Mouse (Mus musculus): Measurements from ENCODE around the gene Tlcd1. TPM values are rescaled to one million over a fixed set of nuclear protein-coding genes. Genes with fewer than 3 reads are reported as not detected.
"Not testable (repeated sequence)": the region's sequence is repeated elsewhere in the genome, so short reads cannot be mapped to it uniquely, and the experiment has no call there.

Tlcd1 gene
- polyA plus RNA-seq, 1 experiment from 2014 or later = 23.1 TPM

GRCm38 (mm10) chr11:78183884-78184514, 7.5 kb downstream of the Tlcd1 start:
- peaks cover 32% of the 10 kb centered on the region for H3K4me1 ChIP-seq (ENCODE audit: control insufficient read depth, insufficient read depth, low read length)
- peaks cover 34% of the 10 kb centered on the region for H3K36me3 ChIP-seq (ENCODE audit: control insufficient read depth, insufficient read depth, low read length)
- no peak for ATAC-seq (ENCODE audit: low FRiP score, low TSS enrichment)
- WGBS = 55% methylated on average over 10 of the region's 10 CpGs
- no peak overlapping the region for H3K9ac ChIP-seq (ENCODE audit: low read depth, low read length)
- peak overlapping the region; percentile 98; the same call in 1 of the 2 replicates for H3K4me3 ChIP-seq (ENCODE audit: low read length)
- H3K27ac ChIP-seq (ENCODE audit: low read depth, low read length) = peak overlapping the region; percentile 37; the same call in 1 of the 2 replicates
- no peaks in the 10 kb centered on the region for H3K9me3 ChIP-seq (ENCODE audit: control insufficient read depth, low read length)
- no peaks in the 10 kb centered on the region for H3K27me3 ChIP-seq (ENCODE audit: control insufficient read depth, insufficient read depth, low read length)
- H3K4me2 ChIP-seq (replicated peaks; ENCODE audit: low read depth, low read length) = peak overlapping the region; percentile 40

GRCm38 (mm10) chr11:78184702-78185101, 8.2 kb downstream of the Tlcd1 start:
- 95% methylated on average over 6 of the region's 6 CpGs for WGBS
- H3K4me3 ChIP-seq (ENCODE audit: low read length); H3K9me3 ChIP-seq (ENCODE audit: control insufficient read depth, low read length); H3K27me3 ChIP-seq (ENCODE audit: control insufficient read depth, insufficient read depth, low read length); H3K9ac ChIP-seq (ENCODE audit: low read depth, low read length); ATAC-seq (ENCODE audit: low FRiP score, low TSS enrichment); H3K4me2 ChIP-seq (replicated peaks; ENCODE audit: low read depth, low read length); H3K27ac ChIP-seq (ENCODE audit: low read depth, low read length): not testable (repeated sequence)
- Histone ChIP-seq H3K4me1 (ENCODE audit: control insufficient read depth, insufficient read depth, low read length) (peaks cover 30% of the 10 kb centered on the region), H3K36me3 (ENCODE audit: control insufficient read depth, insufficient read depth, low read length) (peaks cover 29% of the 10 kb centered on the region)

DNA sequence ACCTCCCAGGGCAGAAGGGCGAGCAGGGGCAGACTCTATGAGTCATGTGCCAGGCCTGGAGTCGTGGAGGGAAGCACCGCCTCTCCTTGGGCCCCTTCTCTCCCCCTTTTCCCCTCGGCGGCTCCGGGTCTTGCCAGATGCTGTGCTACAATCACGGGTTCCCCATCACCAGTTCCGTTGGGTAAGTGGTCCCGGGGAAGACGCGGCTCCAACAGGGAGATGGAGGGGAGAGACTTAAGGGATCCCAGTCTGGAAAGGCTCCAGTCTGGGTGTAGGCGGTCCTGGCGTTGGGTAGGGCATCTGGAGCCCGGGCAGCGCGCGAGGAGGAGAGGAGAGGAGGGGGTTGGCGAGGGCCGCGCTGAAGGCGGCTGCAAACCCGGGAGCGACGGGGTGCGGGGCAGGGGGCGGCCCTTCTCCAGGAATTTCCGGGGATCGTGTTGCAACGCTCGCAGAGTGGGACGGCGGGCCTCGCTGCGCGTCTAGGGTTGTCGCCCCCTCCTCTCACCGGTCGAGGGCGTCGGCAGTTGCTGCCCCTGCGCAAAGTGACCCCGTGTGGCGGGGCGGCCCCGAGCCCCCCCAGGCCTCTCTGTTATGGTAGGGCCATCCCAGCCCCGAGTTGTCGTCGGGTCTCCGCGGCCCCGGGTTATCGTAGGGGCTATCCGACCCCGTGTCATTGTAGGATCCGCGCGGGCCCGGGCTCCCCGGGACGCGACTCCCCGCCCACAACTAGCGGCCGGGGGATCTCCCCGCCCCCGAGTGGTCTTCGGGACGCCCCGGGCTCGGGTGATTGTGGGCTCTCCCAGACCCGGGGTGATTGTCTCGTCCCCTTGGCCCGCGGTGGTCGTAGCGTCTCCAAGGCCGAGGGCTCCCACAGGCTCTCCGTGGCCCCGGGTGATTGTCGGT, 12.1 kb downstream of the Tlcd1 start, which contains the start of gene Rab34:
Gene Rab34, plus strand, starts transcription at position 100 of the 903 bp plus-strand sequence.
- peak within 1 kb of the TSS; percentile 100 for H3K27ac ChIP-seq (ENCODE audit: low read depth, low read length)
- under 1% methylated on average over 66 of the region's 80 CpGs for WGBS
- peak; percentile 88 for ATAC-seq (ENCODE audit: low FRiP score, low TSS enrichment)
- peak within 1 kb of the TSS; percentile 81 for H3K4me3 ChIP-seq (ENCODE audit: low read length)
- peak within 1 kb of the TSS; percentile 97 for H3K9ac ChIP-seq (ENCODE audit: low read depth, low read length)
- H3K4me1 ChIP-seq (ENCODE audit: control insufficient read depth, insufficient read depth, low read length) = peaks cover 12% of the 10 kb centered on the region
- H3K4me2 ChIP-seq (replicated peaks; ENCODE audit: low read depth, low read length) = peak within 1 kb of the TSS; percentile 69
- peaks cover 31% of the 10 kb centered on the region for H3K36me3 ChIP-seq (ENCODE audit: control insufficient read depth, insufficient read depth, low read length)
- no peaks in the 10 kb centered on the region for H3K27me3 ChIP-seq (ENCODE audit: control insufficient read depth, insufficient read depth, low read length)
- no peaks in the 10 kb centered on the region for H3K9me3 ChIP-seq (ENCODE audit: control insufficient read depth, low read length)

DNA sequence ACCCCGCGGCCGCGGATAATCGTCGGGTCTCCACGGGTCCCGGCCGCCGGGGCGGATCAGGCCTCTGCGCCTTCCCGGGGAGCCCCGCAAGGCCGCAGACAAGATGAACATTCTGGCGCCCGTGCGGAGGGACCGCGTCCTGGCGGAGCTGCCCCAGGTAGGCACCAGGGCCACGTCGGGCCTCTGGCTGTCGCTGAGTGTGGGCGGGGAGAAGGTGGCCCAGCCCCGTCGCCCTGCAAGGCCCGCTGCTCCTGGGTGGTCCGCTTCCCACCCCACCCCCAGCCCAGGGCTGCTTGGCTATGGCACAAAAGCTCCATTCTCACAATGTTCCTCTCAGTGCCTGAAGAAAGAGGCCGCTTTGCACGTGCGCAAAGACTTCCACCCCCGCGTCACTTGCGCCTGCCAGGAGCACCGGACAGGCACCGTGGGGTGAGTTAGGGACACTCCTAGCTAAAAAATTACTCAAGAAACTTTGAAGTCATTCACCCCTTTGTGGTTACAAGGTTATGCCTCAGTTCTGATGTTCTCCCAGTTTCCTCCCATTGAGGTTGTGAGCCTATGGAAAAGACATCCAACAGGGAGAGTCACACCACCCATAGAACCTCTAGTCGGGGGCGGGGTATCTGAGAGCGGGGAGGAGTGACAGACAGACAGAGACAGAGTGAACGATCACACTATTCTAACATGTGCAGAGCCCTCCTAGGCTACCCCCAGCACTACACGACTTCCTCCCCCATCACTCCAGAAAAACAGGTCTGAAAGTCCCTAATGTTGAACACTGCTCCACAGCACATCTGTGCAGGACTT, 12.9 kb downstream of the Tlcd1 start:
- Histone ChIP-seq H3K27me3 (ENCODE audit: control insufficient read depth, insufficient read depth, low read length) (no peaks in the 10 kb centered on the region), H3K36me3 (ENCODE audit: control insufficient read depth, insufficient read depth, low read length) (peaks cover 32% of the 10 kb centered on the region), H3K9ac (ENCODE audit: low read depth, low read length) (peak overlapping the region; percentile 97), H3K9me3 (ENCODE audit: control insufficient read depth, low read length) (no peaks in the 10 kb centered on the region), H3K4me2 (replicated peaks; ENCODE audit: low read depth, low read length) (peak overlapping the region; percentile 69), H3K27ac (ENCODE audit: low read depth, low read length) (peak overlapping the region; percentile 100), H3K4me3 (ENCODE audit: low read length) (peak overlapping the region; percentile 81), H3K4me1 (ENCODE audit: control insufficient read depth, insufficient read depth, low read length) (peaks cover 12% of the 10 kb centered on the region)
- ATAC-seq (ENCODE audit: low FRiP score, low TSS enrichment) = peak; percentile 82
- under 1% methylated on average over 39 of the region's 42 CpGs for WGBS

- peaks cover 16% of the 10 kb centered on the region for H3K4me1 ChIP-seq (ENCODE audit: control insufficient read depth, insufficient read depth, low read length)
- WGBS = 50% methylated on average over 6 of the region's 6 CpGs
Measured at GRCm38 (mm10) chr11:78190041-78190440, 13.5 kb downstream of the Tlcd1 start.

DNA sequence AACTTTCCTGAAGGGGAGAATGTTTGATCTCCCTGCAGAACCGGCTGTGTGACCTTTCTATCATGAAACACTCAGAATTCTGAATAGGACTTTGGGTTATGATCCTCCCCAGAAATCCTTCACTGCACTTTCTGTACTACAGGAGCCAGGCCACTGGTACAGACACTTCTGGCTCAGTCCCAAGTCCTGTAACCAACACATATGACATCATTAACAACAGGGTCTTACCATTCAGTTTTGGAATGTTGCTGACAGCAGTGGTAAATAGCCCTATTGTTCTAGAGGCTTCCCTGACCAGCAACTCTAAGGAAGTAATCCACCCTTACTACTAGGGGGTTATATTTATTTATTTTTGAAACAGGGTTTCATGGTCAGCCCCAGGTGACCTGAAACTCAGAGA, 16.6 kb downstream of the Tlcd1 start, which contains the start of gene Proca1:
Gene Proca1, plus strand, starts transcription at position 280 of the 400 bp plus-strand sequence.
- Histone ChIP-seq H3K9me3 (ENCODE audit: control insufficient read depth, low read length) (no peaks in the 10 kb centered on the region), H3K4me3 (ENCODE audit: low read length) (no peak within 1 kb of the TSS; the same call in 1 of the 2 replicates), H3K36me3 (ENCODE audit: control insufficient read depth, insufficient read depth, low read length) (peaks cover 32% of the 10 kb centered on the region), H3K27ac (ENCODE audit: low read depth, low read length) (no peak within 1 kb of the TSS), H3K4me2 (replicated peaks; ENCODE audit: low read depth, low read length) (peak within 1 kb of the TSS; percentile 65), H3K9ac (ENCODE audit: low read depth, low read length) (no peak within 1 kb of the TSS), H3K4me1 (ENCODE audit: control insufficient read depth, insufficient read depth, low read length) (peaks cover 17% of the 10 kb centered on the region), H3K27me3 (ENCODE audit: control insufficient read depth, insufficient read depth, low read length) (no peaks in the 10 kb centered on the region)
- ATAC-seq (ENCODE audit: low FRiP score, low TSS enrichment) = no peak
- 89% methylated on average over 1 of the region's 1 CpGs for WGBS

More at GRCm38 (mm10) chr11:78190041-78190440, 13.5 kb downstream of the Tlcd1 start:
- Histone ChIP-seq H3K4me3 (ENCODE audit: low read length) (peak overlapping the region; percentile 81), H3K27ac (ENCODE audit: low read depth, low read length) (peak overlapping the region; percentile 100), H3K27me3 (ENCODE audit: control insufficient read depth, insufficient read depth, low read length) (no peaks in the 10 kb centered on the region), H3K36me3 (ENCODE audit: control insufficient read depth, insufficient read depth, low read length) (peaks cover 32% of the 10 kb centered on the region), H3K4me2 (replicated peaks; ENCODE audit: low read depth, low read length) (peak overlapping the region; percentile 69), H3K9me3 (ENCODE audit: control insufficient read depth, low read length) (no peaks in the 10 kb centered on the region), H3K9ac (ENCODE audit: low read depth, low read length) (peak overlapping the region; percentile 97)
- ATAC-seq (ENCODE audit: low FRiP score, low TSS enrichment) = no peak

DNA sequence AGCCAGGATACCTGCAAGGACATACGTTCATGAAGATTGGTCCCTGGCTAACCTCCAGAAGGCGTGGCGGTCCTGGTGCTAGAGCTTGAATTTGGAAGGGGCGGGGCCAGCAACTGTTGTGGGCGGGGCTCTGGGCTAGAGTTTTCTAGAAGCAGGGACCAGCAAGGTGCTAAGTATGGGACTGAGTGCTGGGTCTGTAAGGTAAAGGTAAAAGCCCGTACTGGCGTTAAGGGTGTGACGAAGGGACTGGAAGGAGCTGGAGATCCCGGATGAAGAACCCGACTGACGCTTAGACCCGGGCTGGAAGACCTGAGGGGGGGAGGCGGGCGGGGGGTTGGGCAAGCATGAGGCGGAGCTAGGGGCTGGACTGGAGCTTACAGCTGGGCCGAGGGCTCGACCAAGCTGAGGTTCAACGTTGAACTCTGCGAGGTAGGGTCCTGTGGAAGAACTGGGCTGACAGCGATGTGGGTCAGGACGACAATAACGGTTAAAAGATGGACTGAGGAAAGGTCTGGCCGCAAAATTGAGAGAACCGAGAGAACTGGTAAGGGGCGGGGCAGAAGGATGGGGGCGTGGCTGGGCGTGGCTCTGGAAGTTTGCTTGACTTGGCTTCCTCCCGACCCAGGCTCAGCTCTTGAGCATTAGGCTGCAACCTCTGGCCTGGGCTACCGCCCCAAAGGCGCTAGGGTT, 18.0 kb downstream of the Tlcd1 start:
- Histone ChIP-seq H3K4me3 (ENCODE audit: low read length) (peak overlapping the region; percentile 49), H3K36me3 (ENCODE audit: control insufficient read depth, insufficient read depth, low read length) (peaks cover 32% of the 10 kb centered on the region), H3K27ac (ENCODE audit: low read depth, low read length) (no peak overlapping the region), H3K27me3 (ENCODE audit: control insufficient read depth, insufficient read depth, low read length) (no peaks in the 10 kb centered on the region), H3K4me1 (ENCODE audit: control insufficient read depth, insufficient read depth, low read length) (peaks cover 14% of the 10 kb centered on the region), H3K4me2 (replicated peaks; ENCODE audit: low read depth, low read length) (peak overlapping the region; percentile 65), H3K9me3 (ENCODE audit: control insufficient read depth, low read length) (no peaks in the 10 kb centered on the region), H3K9ac (ENCODE audit: low read depth, low read length) (peak overlapping the region; percentile 48)
- ATAC-seq (ENCODE audit: low FRiP score, low TSS enrichment) = peak; percentile 82
- 3% methylated on average over 30 of the region's 30 CpGs for WGBS
